Mouse (Mus musculus) kidney, embryonic 14.5 days (tissue): Measurements from ENCODE around the gene Caprin1. TPM values are rescaled to one million over a fixed set of nuclear protein-coding genes. Genes with fewer than 3 reads are reported as not detected.

Experiments used
- ATAC-seq: fragments of 200-750 bp; cut with Nextera tagmentation; 2 replicates; pipeline ENCODE4 v1.8.0; 2017; ENCODE audit warnings: moderate number of reproducible peaks, mild to moderate bottlenecking, moderate TSS enrichment, moderate library complexity; ENCODE audit not compliant: low FRiP score, low TSS enrichment
- H3K27ac ChIP-seq: fragments of 300-500 bp; sonication (generic); 2 replicates; pipeline ENCODE4 v1.5.1; 2014; ENCODE audit warnings: low read depth, mild to moderate bottlenecking, low read length, moderate library complexity, mixed read lengths
- H3K27me3 ChIP-seq: fragments of 300-500 bp; sonication (generic); 2 replicates; pipeline ENCODE4 v1.6.1; 2014; ENCODE audit warnings: mild to moderate bottlenecking, low read length; ENCODE audit not compliant: control insufficient read depth, insufficient read depth
- H3K36me3 ChIP-seq: fragments of 300-500 bp; sonication (generic); 2 replicates; pipeline ENCODE4 v1.6.1; 2014; ENCODE audit warnings: low read length, mixed read lengths; ENCODE audit not compliant: control insufficient read depth, insufficient read depth
- H3K4me1 ChIP-seq: fragments of 300-500 bp; sonication (generic); 2 replicates; pipeline ENCODE4 v1.6.1; 2014; ENCODE audit warnings: low read length, mixed read lengths; ENCODE audit not compliant: control insufficient read depth, insufficient read depth
- H3K4me2 ChIP-seq: fragments of 300-500 bp; sonication (generic); replicated peaks from 2 replicates; pipeline ENCODE4 v1.6.1; 2014; ENCODE audit warnings: low read depth, mild to moderate bottlenecking, low read length
- H3K4me3 ChIP-seq: fragments of 300-500 bp; sonication (generic); 2 replicates; pipeline ENCODE4 v1.5.1; 2014; ENCODE audit warnings: mild to moderate bottlenecking, low read length
- H3K9ac ChIP-seq: fragments of 300-500 bp; sonication (generic); 2 replicates; pipeline ENCODE4 v1.6.1; 2014; ENCODE audit warnings: low read depth, mild to moderate bottlenecking, low read length, moderate library complexity
- H3K9me3 ChIP-seq: fragments of 300-500 bp; sonication (generic); 2 replicates; pipeline ENCODE4 v1.6.1; 2016; ENCODE audit warnings: low read length; ENCODE audit not compliant: control insufficient read depth
- WGBS: fragments of 180-500 bp; shearing (Covaris S2); extraction: QIAGEN DNeasy Blood & Tissue Kit; methylation state at CpG from one replicate; pipeline ENCODE4 v1.1.7; 2014; 5-methylcytosine and 5-hydroxymethylcytosine counted together
- polyA plus RNA-seq: library from polyadenylated mRNA; unstranded; fragments of >200 nt; fragmentation: Nextera tagmentation; extraction: Ambion mirVana; gene quantifications from 2 replicates; pipeline ENCODE4 v1.2.1, GENCODE M21; 2014

The Caprin1 gene
- polyA plus RNA-seq, 1 experiment from 2014 or later: 448 TPM

- Histone ChIP-seq H3K9me3 (no peaks in the 10 kb centered on the region), H3K27me3 (no peaks in the 10 kb centered on the region), H3K27ac (no peak overlapping the region), H3K9ac (no peak overlapping the region), H3K4me1 (peaks cover 3% of the 10 kb centered on the region; the same call in 1 of the 2 replicates), H3K4me3 (no peak overlapping the region), H3K4me2 (no peak overlapping the region), H3K36me3 (no peaks in the 10 kb centered on the region)
- ATAC-seq: no peak
Measured at GRCm38 (mm10) chr2:103808466-103808865, 11.0 kb upstream of the Caprin1 start.

- WGBS: 73% methylated on average over 5 of the region's 5 CpGs
- Histone ChIP-seq H3K36me3 (no peaks in the 10 kb centered on the region), H3K9me3 (no peaks in the 10 kb centered on the region), H3K4me3 (no peak overlapping the region), H3K27ac (no peak overlapping the region), H3K4me1 (peaks cover 3% of the 10 kb centered on the region; the same call in 1 of the 2 replicates), H3K9ac (no peak overlapping the region), H3K4me2 (no peak overlapping the region), H3K27me3 (no peaks in the 10 kb centered on the region)
- no peak for ATAC-seq
Measured at GRCm38 (mm10) chr2:103803770-103804530, 6.5 kb upstream of the Caprin1 start.

- H3K9me3 ChIP-seq: no peaks in the 10 kb centered on the region
- WGBS: 88% methylated on average over 1 of the region's 1 CpGs
Measured at GRCm38 (mm10) chr2:103802422-103802821, 5.0 kb upstream of the Caprin1 start.

GRCm38 (mm10) chr2:103796861-103797466 lies 485 bp downstream of the Caprin1 start:
- Histone ChIP-seq H3K4me1 (peaks cover 6% of the 10 kb centered on the region; the same call in 1 of the 2 replicates), H3K27me3 (no peaks in the 10 kb centered on the region), H3K9ac (peak overlapping the region; percentile 99), H3K9me3 (no peaks in the 10 kb centered on the region), H3K27ac (peak overlapping the region; percentile 99), H3K4me2 (peak overlapping the region; percentile 60), H3K4me3 (peak overlapping the region; percentile 98), H3K36me3 (peaks cover 25% of the 10 kb centered on the region)
- WGBS: under 1% methylated on average over 52 of the region's 72 CpGs
- ATAC-seq: peak; percentile 68

More at GRCm38 (mm10) chr2:103802422-103802821, 5.0 kb upstream of the Caprin1 start:
- no peak for ATAC-seq
- no peaks in the 10 kb centered on the region for H3K27me3 ChIP-seq
- H3K36me3 ChIP-seq: no peaks in the 10 kb centered on the region
- no peak overlapping the region for H3K9ac ChIP-seq
- no peak overlapping the region for H3K4me2 ChIP-seq
- no peak overlapping the region for H3K4me3 ChIP-seq
- H3K4me1 ChIP-seq: peaks cover 3% of the 10 kb centered on the region; the same call in 1 of the 2 replicates
- no peak overlapping the region for H3K27ac ChIP-seq

- ATAC-seq: peak; percentile 59
- peak overlapping the region; percentile 99 for H3K9ac ChIP-seq
- H3K4me1 ChIP-seq: peaks cover 6% of the 10 kb centered on the region; the same call in 1 of the 2 replicates
- peak overlapping the region; percentile 98 for H3K4me3 ChIP-seq
- H3K9me3 ChIP-seq: no peaks in the 10 kb centered on the region
- peak overlapping the region; percentile 60 for H3K4me2 ChIP-seq
- no peaks in the 10 kb centered on the region for H3K27me3 ChIP-seq
- H3K36me3 ChIP-seq: peaks cover 28% of the 10 kb centered on the region
- WGBS: 1% methylated on average over 42 of the region's 42 CpGs
- H3K27ac ChIP-seq: peak overlapping the region; percentile 99
Measured at GRCm38 (mm10) chr2:103796211-103796860, 1.1 kb downstream of the Caprin1 start.

GRCm38 (mm10) chr2:103795843-103796210 lies 1.6 kb downstream of the Caprin1 start:
- Histone ChIP-seq H3K27me3 (no peaks in the 10 kb centered on the region), H3K4me2 (peak overlapping the region; percentile 60), H3K4me3 (peak overlapping the region; percentile 98), H3K4me1 (peaks cover 6% of the 10 kb centered on the region; the same call in 1 of the 2 replicates), H3K9me3 (no peaks in the 10 kb centered on the region), H3K27ac (peak overlapping the region; percentile 99), H3K36me3 (peaks cover 32% of the 10 kb centered on the region), H3K9ac (peak overlapping the region; percentile 99)
- ATAC-seq: peak; percentile 73
- WGBS: 0% methylated on average over 11 of the region's 11 CpGs

- Histone ChIP-seq H3K4me3 (no peak overlapping the region), H3K27ac (no peak overlapping the region), H3K27me3 (no peaks in the 10 kb centered on the region), H3K36me3 (peaks cover 67% of the 10 kb centered on the region), H3K4me1 (peaks cover 6% of the 10 kb centered on the region; the same call in 1 of the 2 replicates), H3K9ac (no peak overlapping the region), H3K9me3 (no peaks in the 10 kb centered on the region), H3K4me2 (no peak overlapping the region)
- no peak for ATAC-seq
- 89% methylated on average over 1 of the region's 1 CpGs for WGBS
Measured at GRCm38 (mm10) chr2:103792009-103792408, 5.4 kb downstream of the Caprin1 start.

- H3K9me3 ChIP-seq: no peaks in the 10 kb centered on the region
- peaks cover 66% of the 10 kb centered on the region for H3K36me3 ChIP-seq
- no peak overlapping the region for H3K4me2 ChIP-seq
- H3K27me3 ChIP-seq: no peaks in the 10 kb centered on the region
- 90% methylated on average over 1 of the region's 1 CpGs for WGBS
- ATAC-seq: no peak
- H3K4me1 ChIP-seq: no peaks in the 10 kb centered on the region
- no peak overlapping the region for H3K4me3 ChIP-seq
- no peak overlapping the region for H3K9ac ChIP-seq
- no peak overlapping the region for H3K27ac ChIP-seq
Measured at GRCm38 (mm10) chr2:103785735-103786134, 11.7 kb downstream of the Caprin1 start.

GRCm38 (mm10) chr2:103784621-103785020 lies 12.8 kb downstream of the Caprin1 start:
- ATAC-seq: no peak
- no peak overlapping the region for H3K27ac ChIP-seq
- H3K9ac ChIP-seq: no peak overlapping the region
- H3K9me3 ChIP-seq: no peaks in the 10 kb centered on the region
- H3K4me2 ChIP-seq: no peak overlapping the region
- WGBS: 91% methylated on average over 4 of the region's 4 CpGs
- H3K27me3 ChIP-seq: no peaks in the 10 kb centered on the region
- no peaks in the 10 kb centered on the region for H3K4me1 ChIP-seq
- H3K4me3 ChIP-seq: no peak overlapping the region
- peaks cover 67% of the 10 kb centered on the region for H3K36me3 ChIP-seq
